Mouse (Mus musculus) adrenal gland, adult 18-20 months (tissue): ENCODE data around the gene Camk2g. TPM values are rescaled to one million over a fixed set of nuclear protein-coding genes. Genes with fewer than 3 reads are reported as not detected.

Source experiments
- microRNA-seq, 2 experiments: library from miRNA; unstranded; fragments of <30 nt; microRNA quantifications; one replicate each; pipeline ENCODE4 v1.2.0; 2021; ENCODE audit warnings: borderline number of aligned reads in 2 of 2
- total RNA-seq, 2 experiments: library from RNA; stranded (reverse); gene quantifications; 1 replicate in 1 of 2; 2 replicates in 1 of 2; pipeline ENCODE4 v1.2.3; 2021

Camk2g gene
- total RNA-seq, 2 experiments from 2014 or later = 38.2 to 51.8 TPM

Small RNAs within 50 kb of the gene (microRNA-seq; reads per million reads assigned to microRNA genes)
- gene Mir6946 = 0.61 to 1.4 reads per million in 2 experiments

Other genes with a start within 250 kb of the Camk2g start
- 10 to 100 TPM; 60.5 to 61.1 TPM for gene Ppp3cb, start 247.5 kb downstream of the Camk2g start, total RNA-seq
- gene Usp54, start 153.0 kb downstream of the Camk2g start, total RNA-seq = 10 to 100 TPM; 11.2 to 14.5 TPM
- gene Myoz1, start 137.5 kb downstream of the Camk2g start, total RNA-seq = 1 to 10 TPM in 1 of 2 experiments, not detected in 1; 1.8 TPM
- under 1 TPM; 0.20 to 0.67 TPM for gene Synpo2l, start 125.7 kb downstream of the Camk2g start, total RNA-seq
- 100 to 1,000 TPM; 120 to 132 TPM for gene Sec24c, start 119.8 kb downstream of the Camk2g start, total RNA-seq
- 10 to 100 TPM; 12.2 to 16.8 TPM for gene Fut11, start 99.1 kb downstream of the Camk2g start, total RNA-seq
- 10 to 100 TPM; 80.8 to 90.3 TPM for gene Chchd1, start 91.1 kb downstream of the Camk2g start, total RNA-seq
- gene Zswim8, start 86.5 kb downstream of the Camk2g start, total RNA-seq = 100 to 1,000 TPM; 129 to 136 TPM
- gene Ndst2, start 59.5 kb downstream of the Camk2g start, total RNA-seq = 10 to 100 TPM; 21.6 to 26.1 TPM
- 10 to 100 TPM; 20.9 to 29.8 TPM for gene Plau, start 42.6 kb upstream of the Camk2g start, total RNA-seq
- 100 to 1,000 TPM in 1 of 2 experiments, 10 to 100 TPM in 1; 83.0 to 123 TPM for gene Vcl, start 135.3 kb upstream of the Camk2g start, total RNA-seq